Mouse (Mus musculus) hindbrain, embryonic 13.5 days (tissue): ENCODE results near the gene Map7d2. TPM values are rescaled to one million over a fixed set of nuclear protein-coding genes. Genes with fewer than 3 reads are reported as not detected.

Experiments used
- ATAC-seq: fragments of 200-750 bp; cut with Nextera tagmentation; 2 replicates; pipeline ENCODE4 v1.8.0; 2017; ENCODE audit warnings: moderate TSS enrichment; ENCODE audit not compliant: low FRiP score
- H3K27ac ChIP-seq: fragments of 300-500 bp; sonication (generic); 2 replicates; pipeline ENCODE4 v1.5.1; 2015; ENCODE audit warnings: inconsistent platforms, mild to moderate bottlenecking, moderate library complexity
- H3K27me3 ChIP-seq: fragments of 300-500 bp; sonication (generic); 2 replicates; pipeline ENCODE4 v1.6.1; 2015; ENCODE audit warnings: mild to moderate bottlenecking, inconsistent platforms
- H3K36me3 ChIP-seq: fragments of 300-500 bp; sonication (generic); 2 replicates; pipeline ENCODE4 v1.6.1; 2015; ENCODE audit warnings: mild to moderate bottlenecking, inconsistent platforms
- H3K4me1 ChIP-seq: fragments of 300-500 bp; sonication (generic); replicated peaks from 2 replicates; pipeline ENCODE4 v1.6.1; 2015; ENCODE audit warnings: inconsistent platforms
- H3K4me2 ChIP-seq: fragments of 300-500 bp; sonication (generic); 2 replicates; pipeline ENCODE4 v1.6.1; 2015; ENCODE audit warnings: inconsistent platforms, mild to moderate bottlenecking, moderate library complexity
- H3K4me3 ChIP-seq: fragments of 300-500 bp; sonication (generic); 2 replicates; pipeline ENCODE4 v1.5.1; 2015; ENCODE audit warnings: mild to moderate bottlenecking, inconsistent platforms
- H3K9ac ChIP-seq: fragments of 300-500 bp; sonication (generic); 2 replicates; pipeline ENCODE4 v1.6.1; 2015; ENCODE audit warnings: mild to moderate bottlenecking, inconsistent platforms
- H3K9me3 ChIP-seq: fragments of 300-500 bp; sonication (generic); 2 replicates; pipeline ENCODE4 v1.6.1; 2016; ENCODE audit warnings: inconsistent platforms
- WGBS: fragments of 180-500 bp; shearing (Covaris S2); methylation state at CpG from one replicate; pipeline ENCODE4 v1.1.7; 2015; 5-methylcytosine and 5-hydroxymethylcytosine counted together
- polyA plus RNA-seq: library from polyadenylated mRNA; unstranded; fragments of >200 nt; fragmentation: Nextera tagmentation; extraction: Ambion mirVana; gene quantifications from 2 replicates; pipeline ENCODE4 v1.2.1, GENCODE M21; 2015

Gene Map7d2
- polyA plus RNA-seq, 1 experiment from 2014 or later: 30.3 TPM

DNA sequence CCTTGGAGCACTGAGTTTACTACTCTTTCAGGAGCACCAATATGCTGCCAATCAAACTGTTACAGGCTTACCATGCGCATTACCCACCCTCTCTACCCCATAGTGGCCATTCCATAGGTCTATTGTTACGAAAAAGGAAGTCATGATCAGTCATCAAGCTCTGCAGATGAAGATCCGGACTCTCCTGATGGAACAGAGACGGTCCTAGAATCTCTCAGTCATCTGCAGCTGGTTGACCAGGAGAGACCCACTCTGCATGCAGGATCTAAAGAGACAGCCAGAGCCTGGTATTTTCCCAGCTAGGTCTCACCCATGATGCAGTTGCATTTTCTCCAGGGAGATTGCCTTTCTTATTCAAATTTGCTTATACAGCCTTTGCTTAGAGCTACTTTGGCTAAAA, 108.3 kb downstream of the Map7d2 start:
- H3K4me1 ChIP-seq: no peaks in the 10 kb centered on the region
- H3K4me2 ChIP-seq: no peak overlapping the region
- ATAC-seq: no peak
- no peak overlapping the region for H3K9ac ChIP-seq
- H3K27me3 ChIP-seq: peaks cover 16% of the 10 kb centered on the region; the same call in 1 of the 2 replicates
- WGBS: 76% methylated on average over 4 of the region's 4 CpGs
- no peak overlapping the region for H3K27ac ChIP-seq
- no peaks in the 10 kb centered on the region for H3K36me3 ChIP-seq
- no peak overlapping the region for H3K4me3 ChIP-seq
- H3K9me3 ChIP-seq: no peaks in the 10 kb centered on the region

- Histone ChIP-seq H3K9me3 (no peaks in the 10 kb centered on the region), H3K9ac (no peak within 1 kb of the TSS), H3K4me2 (no peak within 1 kb of the TSS), H3K4me1 (no peaks in the 10 kb centered on the region), H3K27ac (no peak within 1 kb of the TSS), H3K4me3 (no peak within 1 kb of the TSS), H3K36me3 (no peaks in the 10 kb centered on the region), H3K27me3 (peaks cover 16% of the 10 kb centered on the region; the same call in 1 of the 2 replicates)
- 83% methylated on average over 6 of the region's 6 CpGs for WGBS
- ATAC-seq: no peak
These were observed 112.0 kb downstream of the Map7d2 start, which contains the start of gene Bclaf3 for GRCm38 (mm10) chrX:159526388-159526787. TSS of gene Bclaf3 (plus strand) at chrX:159526688.

- Histone ChIP-seq H3K4me1 (peaks cover 4% of the 10 kb centered on the region), H3K9ac (peak overlapping the region; percentile 77), H3K27me3 (no peaks in the 10 kb centered on the region), H3K9me3 (no peaks in the 10 kb centered on the region), H3K4me3 (peak overlapping the region; percentile 61), H3K4me2 (peak overlapping the region; percentile 55), H3K36me3 (no peaks in the 10 kb centered on the region), H3K27ac (peak overlapping the region; percentile 85)
- ATAC-seq: peak; percentile 98
- WGBS: 14% methylated on average over 33 of the region's 38 CpGs
These were observed 118.0 kb downstream of the Map7d2 start for GRCm38 (mm10) chrX:159532427-159532810.

- peak; percentile 76; the same call in 1 of the 2 replicates for ATAC-seq
- peak overlapping the region; percentile 55 for H3K4me2 ChIP-seq
- peak overlapping the region; percentile 85 for H3K27ac ChIP-seq
- no peaks in the 10 kb centered on the region for H3K36me3 ChIP-seq
- H3K4me3 ChIP-seq: peak overlapping the region; percentile 61
- H3K9me3 ChIP-seq: no peaks in the 10 kb centered on the region
- H3K27me3 ChIP-seq: no peaks in the 10 kb centered on the region
- H3K4me1 ChIP-seq: peaks cover 4% of the 10 kb centered on the region
- H3K9ac ChIP-seq: peak overlapping the region; percentile 77
- WGBS: 22% methylated on average over 40 of the region's 56 CpGs
These were observed 118.6 kb downstream of the Map7d2 start for GRCm38 (mm10) chrX:159532811-159533462.

DNA sequence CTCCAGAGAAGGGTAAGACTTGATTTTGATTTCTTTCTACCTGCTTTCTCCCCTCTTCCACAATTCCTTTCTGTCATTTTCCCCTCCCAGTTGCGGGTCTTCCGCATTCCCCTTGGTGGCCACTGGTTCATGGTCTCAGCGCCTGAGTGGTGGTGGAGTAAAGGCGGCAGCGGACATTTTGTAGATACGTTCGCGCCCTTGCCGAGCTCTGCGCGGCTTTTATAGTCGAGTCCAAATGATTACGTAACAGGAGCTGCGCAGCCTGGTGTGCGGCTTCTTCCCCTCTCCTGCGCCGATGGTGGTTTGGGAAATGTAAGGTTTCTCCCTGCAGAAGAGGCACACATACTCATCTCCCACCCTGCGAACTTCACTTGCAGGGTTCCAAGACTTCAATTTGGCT, 127.6 kb downstream of the Map7d2 start:
- Histone ChIP-seq H3K9me3 (no peaks in the 10 kb centered on the region), H3K9ac (no peak overlapping the region), H3K36me3 (peaks cover 6% of the 10 kb centered on the region), H3K4me3 (no peak overlapping the region), H3K4me2 (no peak overlapping the region), H3K27me3 (no peaks in the 10 kb centered on the region), H3K27ac (no peak overlapping the region), H3K4me1 (0 out of 2 replicates have a peak, but pooled peaks cover 3% of the 10 kb centered on the region)
- ATAC-seq: no peak
- WGBS: 92% methylated on average over 18 of the region's 18 CpGs

DNA sequence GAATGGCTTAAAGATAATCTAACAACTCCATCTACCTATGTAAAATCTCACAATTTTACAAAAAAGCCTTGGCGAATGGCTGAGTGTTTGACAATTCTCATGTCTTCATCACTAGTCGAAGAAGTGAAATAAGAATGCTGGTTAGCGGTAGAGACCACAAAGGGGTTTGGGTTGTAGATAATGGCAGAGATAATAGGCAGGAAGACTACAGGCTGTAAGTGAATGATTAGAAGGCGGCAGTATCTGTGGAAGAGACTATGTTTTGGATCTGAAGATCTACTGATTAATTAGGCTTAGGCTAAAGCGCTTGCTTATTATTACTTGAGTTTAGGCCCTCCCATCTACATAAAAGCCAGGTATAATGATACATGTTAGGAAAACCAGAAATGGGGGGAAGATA, 132.7 kb downstream of the Map7d2 start:
- no peak overlapping the region for H3K9ac ChIP-seq
- no peak overlapping the region for H3K27ac ChIP-seq
- no peak for ATAC-seq
- peaks cover 10% of the 10 kb centered on the region for H3K36me3 ChIP-seq
- H3K4me2 ChIP-seq: no peak overlapping the region
- no peaks in the 10 kb centered on the region for H3K4me1 ChIP-seq
- no peaks in the 10 kb centered on the region for H3K27me3 ChIP-seq
- no peaks in the 10 kb centered on the region for H3K9me3 ChIP-seq
- 95% methylated on average over 5 of the region's 5 CpGs for WGBS
- H3K4me3 ChIP-seq: no peak overlapping the region

Other genes with a start within 250 kb of the Map7d2 start
- 4.7 and 4.9 TPM in 2 replicates for gene Rps6ka3, start 204.3 kb upstream of the Map7d2 start, polyA plus RNA-seq
- gene Eif1ax, start 42.4 kb upstream of the Map7d2 start, polyA plus RNA-seq: 109 and 119 TPM in 2 replicates
- gene Bclaf3, start 112.1 kb downstream of the Map7d2 start, polyA plus RNA-seq: 28.5 and 29.1 TPM in 2 replicates
- 45.4 and 46.4 TPM in 2 replicates for gene Sh3kbp1, start 212.7 kb downstream of the Map7d2 start, polyA plus RNA-seq